Mouse (Mus musculus) ovary, adult 18-20 months (tissue): ENCODE results near the gene March4.
A peak's percentile ranks its signal among the peaks of the same experiment; 100 is the strongest.

Source experiments
- DNase-seq: peaks from one replicate; pipeline ENCODE4 v3.0.0; 2022; ENCODE audit warnings: low spot score, mixed read lengths

Gene March4

GRCm38 (mm10) chr1:72536611-72537351 lies at the start of gene March4:
Gene March4 (minus strand): TSS chr1:72536930.
- DNase-seq = peak; percentile 55

GRCm38 (mm10) chr1:72585971-72586875 lies 49.5 kb upstream of the March4 start:
- DNase-seq = no peak

DNA sequence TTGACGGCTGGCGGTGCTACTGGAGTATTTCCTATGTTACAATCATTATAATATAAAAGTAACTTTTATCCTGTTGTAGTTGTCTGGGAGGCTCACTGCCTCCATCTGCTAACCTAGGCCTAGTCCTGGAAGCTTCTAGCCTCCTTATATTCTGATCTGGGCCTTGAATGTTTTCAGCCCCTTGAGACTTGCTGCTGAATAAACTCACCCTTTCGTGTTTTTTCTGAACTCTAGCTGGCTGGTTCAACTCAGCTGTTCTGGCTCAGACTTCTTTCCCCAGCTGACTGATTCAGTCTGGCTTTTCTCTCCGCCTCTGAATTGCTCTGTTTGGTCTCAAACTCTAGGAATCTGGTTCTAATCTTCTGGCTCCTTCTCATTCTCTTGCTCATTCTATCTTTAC lies 47.2 kb upstream of the March4 start:
- DNase-seq = no peak

DNA sequence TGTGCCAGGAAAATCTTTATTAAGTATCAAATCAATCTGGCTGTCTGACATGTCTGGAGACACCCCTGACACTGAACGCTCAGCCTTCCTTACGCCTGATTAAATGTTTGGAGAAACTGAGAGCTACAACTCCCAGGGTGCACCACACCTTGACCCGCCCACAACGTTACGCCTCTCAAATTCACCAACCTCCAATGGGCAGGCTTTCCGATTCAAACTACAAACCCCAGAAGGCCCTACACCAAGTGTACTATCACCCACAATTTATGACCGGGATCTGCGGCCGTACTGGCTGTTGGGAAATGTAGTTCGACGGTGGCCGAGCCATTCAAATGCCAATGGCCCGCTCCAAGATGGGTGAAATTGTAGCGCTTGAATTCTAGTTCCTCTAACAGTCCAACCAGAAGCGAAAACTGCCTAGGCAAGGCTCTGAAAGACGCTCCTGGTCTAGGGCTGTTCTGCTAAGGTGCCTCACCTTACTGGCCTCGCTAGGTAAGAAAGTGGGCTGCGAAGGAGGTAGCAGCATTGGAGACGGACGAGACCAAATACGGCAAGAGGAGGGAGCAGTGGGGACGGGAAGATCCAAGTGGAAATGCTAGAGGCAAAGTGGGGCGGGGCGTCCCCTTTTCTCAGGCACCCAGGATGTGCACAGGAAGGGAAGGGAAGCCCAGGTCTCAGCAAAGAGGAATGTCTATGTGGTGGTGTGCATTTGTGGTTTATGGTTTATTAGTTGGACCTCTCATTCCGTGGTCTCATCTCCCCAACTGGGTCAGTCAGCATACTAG lies 46.4 kb upstream of the March4 start, which contains the start of gene Smarcal1:
Gene Smarcal1 (plus strand): TSS at position 305 of the 785 bp plus-strand sequence.
- peak; percentile 92 for DNase-seq

- DNase-seq = no peak
Observed at GRCm38 (mm10) chr1:72578806-72579205, 42.1 kb upstream of the March4 start.

GRCm38 (mm10) chr1:72578351-72578750 lies 41.6 kb upstream of the March4 start:
- DNase-seq = no peak

DNA sequence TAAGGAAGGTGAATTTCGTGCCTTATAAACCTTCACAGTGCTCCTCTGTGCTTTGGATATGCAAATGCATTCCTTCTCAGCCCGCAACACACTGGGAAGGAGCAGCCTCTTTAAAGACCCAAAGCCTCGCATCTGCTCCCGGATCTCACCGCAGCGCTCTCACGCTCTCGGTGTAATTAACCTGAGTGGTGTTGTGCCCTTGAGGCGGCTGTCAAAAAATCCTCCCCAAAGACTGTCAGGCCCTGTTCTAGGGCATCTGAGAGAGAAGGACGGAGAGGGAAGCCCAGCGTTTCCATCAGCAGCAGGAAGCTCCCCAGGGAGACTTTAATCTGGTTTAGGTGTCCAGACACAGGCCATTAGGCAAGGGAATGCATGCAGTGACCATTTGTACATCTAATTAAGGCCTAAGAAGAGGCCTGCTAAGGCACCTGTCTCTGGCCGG lies 40.8 kb upstream of the March4 start:
- no peak for DNase-seq

DNA sequence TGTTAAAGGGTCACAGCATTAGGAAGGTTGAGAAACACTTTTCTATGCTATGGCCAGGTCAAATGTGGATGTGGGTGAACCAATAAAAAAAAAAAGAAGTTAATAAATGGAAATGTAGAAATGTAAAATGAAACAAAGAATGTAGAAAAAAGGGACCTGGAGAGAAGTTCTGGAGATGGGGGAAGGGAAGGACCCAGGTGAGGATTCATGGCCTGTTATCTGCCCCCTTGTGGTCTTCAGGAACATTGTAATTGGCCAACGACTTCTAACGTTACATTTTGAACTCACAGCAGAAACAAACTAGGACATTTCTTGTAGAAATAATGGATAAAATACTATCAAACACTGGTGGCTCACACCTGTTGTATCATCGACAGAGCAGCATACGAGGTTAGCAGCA lies 38.4 kb upstream of the March4 start:
- DNase-seq = no peak

DNA sequence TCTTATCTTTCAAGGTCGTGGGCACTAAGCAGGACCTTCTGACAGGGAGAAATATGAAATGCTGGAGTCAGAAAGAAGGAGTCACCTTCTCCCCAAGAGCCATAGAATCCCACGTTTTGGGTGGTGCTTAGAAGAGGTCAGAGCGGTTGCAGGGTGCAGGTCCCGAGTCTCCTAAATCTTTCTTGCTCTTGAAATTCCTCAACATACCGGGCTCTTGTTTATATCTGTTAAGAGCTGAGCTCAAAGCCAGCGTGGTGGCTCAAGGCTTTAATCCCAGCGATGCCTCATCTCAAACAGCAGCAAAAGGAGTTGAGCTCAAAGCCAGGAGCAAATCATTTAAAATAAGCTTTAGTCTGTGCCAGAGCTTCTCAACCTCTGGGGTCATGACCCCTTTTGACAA lies 37.9 kb upstream of the March4 start:
- DNase-seq = no peak

GRCm38 (mm10) chr1:72574047-72574446 lies 37.3 kb upstream of the March4 start:
- no peak for DNase-seq

DNA sequence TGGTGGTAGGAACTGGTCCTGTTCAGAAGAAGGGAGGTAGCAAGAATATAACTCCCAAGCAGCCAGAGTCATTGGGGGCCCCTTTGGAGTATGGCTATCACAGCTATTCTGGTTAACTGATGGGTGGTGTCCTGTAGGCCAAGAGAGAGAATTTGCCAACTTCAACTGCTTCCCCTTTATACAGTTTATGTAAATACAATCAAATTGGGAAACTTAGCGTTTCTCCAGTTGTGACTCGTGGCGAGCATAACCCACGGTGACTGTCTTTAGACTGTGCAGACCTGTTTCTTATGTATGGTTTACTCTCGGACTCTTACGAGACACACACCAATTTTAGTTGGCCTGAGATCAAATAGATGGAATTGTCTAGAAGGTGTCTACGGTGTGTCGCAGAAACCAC lies 32.0 kb upstream of the March4 start:
- DNase-seq = no peak

DNA sequence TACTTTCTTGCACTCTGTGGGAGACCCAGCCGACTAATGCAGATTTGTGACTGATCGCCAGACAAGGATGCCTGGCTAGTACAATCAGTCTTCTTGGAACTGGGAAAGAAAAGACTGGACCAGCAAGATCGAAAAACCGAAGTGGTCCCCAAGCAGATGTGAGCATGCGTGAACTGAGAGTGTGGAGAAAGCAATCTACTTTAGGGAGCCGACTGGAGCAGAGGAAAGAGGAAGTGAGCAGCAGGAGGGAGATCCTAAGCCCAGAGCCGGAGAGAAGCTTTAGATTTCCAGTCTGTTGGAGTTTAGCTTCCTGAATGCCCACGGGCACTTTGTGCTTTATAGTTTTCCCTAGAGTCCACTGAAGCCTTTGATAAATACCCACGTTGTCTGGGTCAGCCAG lies 30.3 kb upstream of the March4 start:
- DNase-seq = no peak

- no peak for DNase-seq
Observed at GRCm38 (mm10) chr1:72564334-72564962, 27.7 kb upstream of the March4 start.

- no peak for DNase-seq
Observed at GRCm38 (mm10) chr1:72558625-72559024, 21.9 kb upstream of the March4 start.

DNA sequence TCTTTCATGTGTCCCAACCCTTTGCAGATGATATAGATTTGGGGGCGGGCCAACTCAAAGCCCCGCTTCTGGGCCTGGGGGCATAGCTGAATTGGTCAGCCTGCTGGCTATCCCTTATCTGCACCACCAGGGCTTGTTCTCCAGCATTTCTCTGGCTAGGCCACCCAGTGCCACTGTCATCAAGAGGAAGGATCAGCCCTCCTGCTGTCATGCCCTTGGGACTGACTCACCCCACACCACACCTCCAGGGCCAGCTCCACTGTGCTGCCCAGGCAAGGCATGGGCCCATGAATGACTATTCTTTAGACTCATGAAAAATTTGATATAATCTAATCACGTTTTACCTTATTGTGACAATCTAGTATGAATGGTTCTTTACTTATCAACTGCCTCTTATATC lies 19.7 kb upstream of the March4 start:
- no peak for DNase-seq

GRCm38 (mm10) chr1:72550317-72550716 lies 13.6 kb upstream of the March4 start:
- DNase-seq = no peak

DNA sequence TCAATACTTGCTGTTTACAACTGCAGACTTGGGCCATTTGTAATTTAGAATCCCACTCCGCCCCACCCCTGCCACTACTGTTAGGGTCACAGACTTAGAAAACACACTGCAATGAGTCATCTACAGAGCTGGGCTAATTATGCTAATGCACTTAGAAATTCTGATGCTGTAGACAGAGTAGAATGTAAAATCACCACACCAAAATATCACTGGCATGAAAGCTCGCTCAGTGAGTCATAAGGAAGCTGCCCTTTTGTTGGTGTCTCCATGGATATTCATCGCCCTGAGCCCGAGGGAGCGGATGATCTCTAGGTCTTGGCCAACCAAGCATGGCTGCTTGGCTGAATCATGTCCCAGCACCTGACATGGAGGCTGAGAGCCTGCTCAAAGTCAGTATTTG lies 1.5 kb upstream of the March4 start:
- no peak for DNase-seq

DNA sequence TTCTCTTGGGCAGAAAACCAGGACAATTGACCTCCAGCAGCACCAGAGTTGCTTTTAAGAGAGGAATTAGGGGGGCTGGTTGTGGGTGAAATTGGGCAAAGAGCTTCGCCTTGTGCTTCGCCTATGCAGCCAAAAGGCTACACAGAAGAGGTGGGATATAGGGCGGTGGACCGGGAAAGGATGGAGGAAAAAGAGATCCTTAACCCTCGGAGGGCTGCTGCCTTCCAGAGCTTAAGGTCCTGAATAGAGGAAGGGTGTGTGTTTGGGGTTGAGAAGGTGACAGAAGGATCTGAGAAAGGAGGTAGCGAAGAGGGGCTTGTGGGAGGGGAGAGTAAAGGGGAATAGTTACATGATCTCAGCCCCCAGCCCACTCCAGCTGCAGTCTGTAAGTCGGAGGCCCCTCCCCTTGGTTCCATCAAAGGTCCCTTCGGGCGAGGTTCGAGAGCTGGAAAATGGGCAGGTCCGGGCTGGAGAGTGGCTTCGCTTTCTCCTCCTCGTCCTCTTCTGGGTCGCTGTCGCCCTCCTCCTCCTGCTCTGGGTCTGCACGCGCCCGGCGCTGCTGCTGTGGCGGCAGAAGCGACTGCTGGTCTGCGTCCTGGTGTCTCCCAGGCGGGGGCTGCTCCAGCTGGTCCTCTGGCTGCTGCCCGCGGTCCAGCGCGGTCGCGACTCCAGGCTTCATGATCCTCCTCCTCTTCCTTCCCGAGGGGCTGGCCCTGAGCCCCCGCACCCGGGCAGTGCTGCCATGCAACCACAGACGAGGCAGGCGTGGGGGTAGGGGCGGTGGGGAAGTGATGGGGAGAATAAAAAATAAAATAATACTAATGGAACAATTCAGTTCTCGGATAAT lies 782 bp downstream of the March4 start:
- no peak for DNase-seq

DNA sequence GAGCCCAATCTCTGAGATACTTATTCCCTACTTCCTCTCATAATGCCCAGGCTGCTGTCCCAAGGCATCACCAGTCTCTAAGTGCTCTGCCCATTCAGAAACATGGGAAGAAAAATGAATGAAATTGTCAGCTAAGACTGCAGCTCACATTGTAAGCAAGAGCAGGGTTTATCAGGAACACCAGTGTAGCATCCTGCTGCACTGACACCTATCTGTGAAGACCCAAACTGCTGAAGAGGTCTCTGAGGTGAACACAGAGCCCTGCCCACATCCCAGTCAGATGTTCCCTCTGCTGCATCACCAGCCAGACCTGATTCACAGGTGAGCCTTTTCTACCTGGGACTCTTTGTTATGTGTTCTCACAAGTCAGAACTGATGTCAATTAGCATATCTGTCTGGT lies 3.3 kb downstream of the March4 start:
- DNase-seq = no peak

GRCm38 (mm10) chr1:72532926-72533325 lies 3.8 kb downstream of the March4 start:
- no peak for DNase-seq
